ENCODE assay signal across 28 mouse cellular contexts in genomic region chr13:89123396-89123795, GRCm38 (mm10).
"Had no signal": no experiment of that assay in that cellular context is flagged by ENCODE, and none has a peak within 500 bp of the region (broad histone marks: within the 10 kb centered on the region; RNA-seq: fewer than 3 reads in every experiment).

No protein-coding gene starts in this region.

- H3K9me3 ChIP-seq: limb, embryonic 10.5 days; limb, embryonic 12.5 days; limb, embryonic 13.5 days; limb, embryonic 15.5 days; liver, embryonic 12.5 days; liver, embryonic 13.5 days; liver, embryonic 15.5 days; lung, embryonic 15.5 days; megakaryocyte, embryonic 14.5 days; midbrain, embryonic 10.5 days; midbrain, embryonic 12.5 days; midbrain, embryonic 13.5 days; midbrain, embryonic 15.5 days had no signal

- H3K4me3 ChIP-seq: left cerebral cortex, adult 2 months; limb, embryonic 10.5 days; limb, embryonic 12.5 days; limb, embryonic 13.5 days; limb, embryonic 15.5 days; liver, embryonic 12.5 days; liver, embryonic 13.5 days; liver, embryonic 15.5 days; lung, embryonic 15.5 days; megakaryocyte, embryonic 14.5 days; midbrain, embryonic 10.5 days; midbrain, embryonic 12.5 days; midbrain, embryonic 13.5 days; midbrain, embryonic 15.5 days; myocyte had no signal

- H3K36me3 ChIP-seq: limb, embryonic 10.5 days; limb, embryonic 12.5 days; limb, embryonic 13.5 days; limb, embryonic 15.5 days; liver, embryonic 12.5 days; liver, embryonic 13.5 days; liver, embryonic 15.5 days; lung, embryonic 15.5 days; midbrain, embryonic 10.5 days; midbrain, embryonic 12.5 days; midbrain, embryonic 13.5 days; midbrain, embryonic 15.5 days had no signal

- H3K27me3 ChIP-seq: limb, embryonic 12.5 days; limb, embryonic 13.5 days; limb, embryonic 15.5 days; liver, embryonic 12.5 days; liver, embryonic 13.5 days; liver, embryonic 15.5 days; lung, embryonic 15.5 days; megakaryocyte, embryonic 14.5 days; midbrain, embryonic 12.5 days; midbrain, embryonic 13.5 days; midbrain, embryonic 15.5 days had no signal

- H3K4me1 ChIP-seq: limb, embryonic 10.5 days; limb, embryonic 12.5 days; limb, embryonic 13.5 days; limb, embryonic 15.5 days; liver, embryonic 12.5 days; liver, embryonic 13.5 days; liver, embryonic 15.5 days; lung, embryonic 15.5 days; megakaryocyte, embryonic 14.5 days; midbrain, embryonic 12.5 days; midbrain, embryonic 15.5 days had no signal

- DNase-seq: left cerebral cortex, postnatal 4 days; liver; liver, embryonic 13.5 days; liver, postnatal 0 days; lung, adult 18-20 months; lung, adult 2 months; lung, embryonic 14.5 days; lung, postnatal 10 days; lung, postnatal 14 days; lung, postnatal 36 days; lung, postnatal 4 days; midbrain, embryonic 14.5 days had no signal

- H3K27ac ChIP-seq: left cerebral cortex, adult 2 months; limb, embryonic 10.5 days; limb, embryonic 12.5 days; limb, embryonic 13.5 days; limb, embryonic 15.5 days; liver, embryonic 12.5 days; liver, embryonic 13.5 days; liver, embryonic 14.5 days; liver, embryonic 15.5 days; lung, embryonic 15.5 days; macrophage; midbrain, embryonic 10.5 days; midbrain, embryonic 12.5 days; midbrain, embryonic 13.5 days; midbrain, embryonic 15.5 days had no signal
